ENCODE assay signal across 20 mouse cellular contexts in the genomic region with DNA sequence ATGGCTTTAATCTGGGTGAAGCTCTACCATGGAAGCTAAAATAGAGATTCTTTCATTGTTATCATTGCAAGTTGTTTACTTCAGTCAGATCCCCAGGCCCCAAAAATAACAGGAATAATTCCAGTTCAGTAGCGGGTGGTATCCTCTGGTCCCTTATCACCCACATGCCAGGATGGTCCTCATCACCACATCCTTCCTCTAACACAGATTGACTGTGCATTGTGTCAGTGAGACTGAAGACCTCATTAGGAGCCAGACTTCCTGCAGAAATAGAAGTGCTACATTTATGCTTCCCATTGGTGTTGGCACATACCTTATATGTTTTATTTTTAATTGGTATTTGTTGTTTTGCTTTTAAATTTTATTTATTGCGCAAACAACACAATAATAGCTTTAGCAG.
"Had no signal": no experiment of that assay in that cellular context is flagged by ENCODE, and none has a peak within 500 bp of the region (broad histone marks: within the 10 kb centered on the region; RNA-seq: fewer than 3 reads in every experiment).

No protein-coding gene starts in this region.

- DNase-seq: kidney, adult 2 months; kidney, postnatal 25 days; layer of hippocampus, adult 9-11 months; liver, postnatal 0 days; thymus, adult 18-20 months; thymus, postnatal 36 days had no signal

- H3K27ac ChIP-seq: kidney, postnatal 0 days; layer of hippocampus, adult 2 months; limb, embryonic 10.5 days; limb, embryonic 13.5 days; liver, embryonic 14.5 days; lung, embryonic 15.5 days; macrophage; midbrain, embryonic 10.5 days; midbrain, embryonic 13.5 days; neural tube, embryonic 13.5 days had no signal

- ATAC-seq: intestine, postnatal 0 days; liver, postnatal 0 days; midbrain, embryonic 13.5 days; midbrain, embryonic 16.5 days had no signal

- H3K9ac ChIP-seq: limb, embryonic 13.5 days; liver, embryonic 14.5 days; liver, postnatal 0 days; lung, embryonic 15.5 days; midbrain, embryonic 13.5 days; neural tube, embryonic 13.5 days had no signal

- H3K9me3 ChIP-seq: limb, embryonic 10.5 days; limb, embryonic 13.5 days; lung, embryonic 15.5 days; midbrain, embryonic 10.5 days; midbrain, embryonic 13.5 days; neural tube, embryonic 13.5 days had no signal

- H3K4me2 ChIP-seq: limb, embryonic 13.5 days; lung, embryonic 15.5 days; midbrain, embryonic 13.5 days; neural tube, embryonic 13.5 days had no signal

- H3K36me3 ChIP-seq: limb, embryonic 10.5 days; limb, embryonic 13.5 days; lung, embryonic 15.5 days; midbrain, embryonic 10.5 days; midbrain, embryonic 13.5 days; neural tube, embryonic 13.5 days had no signal

- H3K4me3 ChIP-seq: layer of hippocampus, adult 2 months; limb, embryonic 10.5 days; limb, embryonic 13.5 days; lung, embryonic 15.5 days; megakaryocyte, embryonic 14.5 days; midbrain, embryonic 10.5 days; midbrain, embryonic 13.5 days; myocyte; neural tube, embryonic 13.5 days had no signal

- H3K4me1 ChIP-seq: limb, embryonic 10.5 days; limb, embryonic 13.5 days; lung, embryonic 15.5 days; midbrain, embryonic 10.5 days; midbrain, embryonic 13.5 days had no signal

- H3K27me3 ChIP-seq: lung, embryonic 15.5 days; midbrain, embryonic 13.5 days; neural tube, embryonic 13.5 days had no signal
